Mouse (Mus musculus) kidney, postnatal 0 days (tissue): Measurements from ENCODE around the gene Lrig1. TPM values are rescaled to one million over a fixed set of nuclear protein-coding genes. Genes with fewer than 3 reads are reported as not detected.

ENCODE experiments used
- ATAC-seq: fragments of 200-750 bp; cut with Nextera tagmentation; replicated peaks from 2 replicates; pipeline ENCODE4 v1.8.0; 2017; ENCODE audit warnings: low read depth, moderate number of reproducible peaks, moderate TSS enrichment, moderate library complexity; ENCODE audit not compliant: low FRiP score
- DNase-seq: peaks from one replicate; pipeline ENCODE4 v3.0.0-alpha.2; 2016; ENCODE audit warnings: low spot score
- H3K27ac ChIP-seq: fragments of 300-500 bp; sonication (generic); 2 replicates; pipeline ENCODE4 v1.5.1; 2014; ENCODE audit warnings: mild to moderate bottlenecking
- H3K27me3 ChIP-seq: fragments of 300-500 bp; sonication (generic); 2 replicates; pipeline ENCODE4 v1.6.1; 2014; ENCODE audit warnings: low read length, mixed read lengths; ENCODE audit not compliant: insufficient read depth
- H3K36me3 ChIP-seq: fragments of 300-500 bp; sonication (generic); 2 replicates; pipeline ENCODE4 v1.6.1; 2014; ENCODE audit warnings: low read length, mixed read lengths; ENCODE audit not compliant: insufficient read depth
- H3K4me1 ChIP-seq: fragments of 300-500 bp; sonication (generic); replicated peaks from 2 replicates; pipeline ENCODE4 v1.6.1; 2014; ENCODE audit warnings: antibody characterized with exemption, low read length, mixed read lengths; ENCODE audit not compliant: insufficient read depth
- H3K4me2 ChIP-seq: fragments of 300-500 bp; sonication (generic); 2 replicates; pipeline ENCODE4 v1.6.1; 2014; ENCODE audit warnings: mild to moderate bottlenecking, low read length, moderate library complexity, mixed read lengths
- H3K4me3 ChIP-seq: fragments of 300-500 bp; sonication (generic); replicated peaks from 2 replicates; pipeline ENCODE4 v1.5.1; 2014; ENCODE audit warnings: low read depth, low read length
- H3K9ac ChIP-seq: fragments of 300-500 bp; sonication (generic); 2 replicates; pipeline ENCODE4 v1.6.1; 2014; ENCODE audit warnings: low read depth, low read length
- H3K9me3 ChIP-seq: fragments of 300-500 bp; sonication (generic); replicated peaks from 2 replicates; pipeline ENCODE4 v1.6.1; 2016; ENCODE audit warnings: low read length, inconsistent platforms, mixed read lengths
- CTCF ChIP-seq: IDR thresholded peaks from 2 replicates; pipeline ENCODE4 v1.5.1; 2016; ENCODE audit warnings: antibody characterized with exemption, low read depth, mild to moderate bottlenecking, moderate library complexity
- WGBS: fragments of 180-500 bp; shearing (Covaris S2); extraction: QIAGEN DNeasy Blood & Tissue Kit; methylation state at CpG from one replicate; pipeline ENCODE4 v1.1.7; 2014; 5-methylcytosine and 5-hydroxymethylcytosine counted together
- polyA plus RNA-seq: library from polyadenylated mRNA; unstranded; fragments of >200 nt; fragmentation: Nextera tagmentation; extraction: Ambion mirVana; gene quantifications from 2 replicates; pipeline ENCODE4 v1.2.1, GENCODE M21; 2015

Gene Lrig1
- polyA plus RNA-seq, 1 experiment from 2014 or later: 8.3 TPM

DNA sequence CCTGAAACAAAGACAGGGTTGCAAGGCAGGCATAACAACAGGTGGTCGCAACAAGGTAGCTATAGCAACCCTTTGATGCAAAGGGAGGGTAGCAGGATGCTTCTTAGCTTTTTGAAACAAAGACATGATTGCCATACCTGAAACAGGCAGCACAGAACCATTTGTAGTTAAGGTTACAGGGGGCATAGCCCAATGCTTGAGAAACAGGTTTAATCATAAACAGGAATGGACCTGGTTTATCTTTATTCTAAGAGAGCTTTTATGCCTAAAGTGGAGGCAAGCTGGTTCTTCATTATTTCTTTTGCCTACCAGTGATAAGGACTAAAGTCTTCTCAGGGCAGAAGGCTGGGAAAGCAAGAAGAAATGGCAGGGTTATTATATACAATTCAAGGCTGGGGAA is 50.3 kb downstream of the Lrig1 start:
- no peaks in the 10 kb centered on the region for H3K9me3 ChIP-seq
- no peak overlapping the region for H3K4me2 ChIP-seq
- 83% methylated on average over 1 of the region's 1 CpGs for WGBS
- H3K4me1 ChIP-seq: peaks cover 29% of the 10 kb centered on the region
- no peak for DNase-seq
- no peak overlapping the region for H3K27ac ChIP-seq
- TF ChIP-seq CTCF: no peak
- H3K27me3 ChIP-seq: no peaks in the 10 kb centered on the region
- H3K36me3 ChIP-seq: no peaks in the 10 kb centered on the region
- ATAC-seq: no peak
- no peak overlapping the region for H3K9ac ChIP-seq
- H3K4me3 ChIP-seq: no peak overlapping the region

DNA sequence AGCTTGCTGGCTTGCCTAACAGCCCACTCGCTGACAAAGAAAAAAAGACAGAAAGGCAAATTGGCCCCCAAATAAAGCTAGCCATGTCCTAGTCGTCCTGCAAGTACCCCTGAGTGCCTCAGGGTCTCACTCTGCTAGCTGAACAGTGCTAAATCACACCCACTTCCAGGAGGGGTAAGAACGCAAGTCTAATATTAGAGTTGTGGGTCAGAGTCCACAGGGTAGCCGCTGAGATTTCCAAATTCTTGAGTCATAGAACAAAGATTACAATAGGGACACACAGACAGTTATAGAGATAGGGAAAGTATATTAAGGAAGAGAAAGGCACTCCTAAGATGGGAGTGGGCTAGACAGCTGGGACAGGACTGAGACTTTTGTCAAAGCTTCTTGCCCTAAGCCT is 51.5 kb downstream of the Lrig1 start:
- WGBS: 46% methylated on average over 4 of the region's 4 CpGs
- peak overlapping the region; percentile 73 for H3K27ac ChIP-seq
- no peak overlapping the region for H3K4me2 ChIP-seq
- H3K9me3 ChIP-seq: no peaks in the 10 kb centered on the region
- no peak for ATAC-seq
- H3K27me3 ChIP-seq: no peaks in the 10 kb centered on the region
- H3K4me3 ChIP-seq: no peak overlapping the region
- H3K4me1 ChIP-seq: peaks cover 29% of the 10 kb centered on the region
- DNase-seq: no peak
- H3K9ac ChIP-seq: no peak overlapping the region
- H3K36me3 ChIP-seq: no peaks in the 10 kb centered on the region
- TF ChIP-seq CTCF: no peak

DNA sequence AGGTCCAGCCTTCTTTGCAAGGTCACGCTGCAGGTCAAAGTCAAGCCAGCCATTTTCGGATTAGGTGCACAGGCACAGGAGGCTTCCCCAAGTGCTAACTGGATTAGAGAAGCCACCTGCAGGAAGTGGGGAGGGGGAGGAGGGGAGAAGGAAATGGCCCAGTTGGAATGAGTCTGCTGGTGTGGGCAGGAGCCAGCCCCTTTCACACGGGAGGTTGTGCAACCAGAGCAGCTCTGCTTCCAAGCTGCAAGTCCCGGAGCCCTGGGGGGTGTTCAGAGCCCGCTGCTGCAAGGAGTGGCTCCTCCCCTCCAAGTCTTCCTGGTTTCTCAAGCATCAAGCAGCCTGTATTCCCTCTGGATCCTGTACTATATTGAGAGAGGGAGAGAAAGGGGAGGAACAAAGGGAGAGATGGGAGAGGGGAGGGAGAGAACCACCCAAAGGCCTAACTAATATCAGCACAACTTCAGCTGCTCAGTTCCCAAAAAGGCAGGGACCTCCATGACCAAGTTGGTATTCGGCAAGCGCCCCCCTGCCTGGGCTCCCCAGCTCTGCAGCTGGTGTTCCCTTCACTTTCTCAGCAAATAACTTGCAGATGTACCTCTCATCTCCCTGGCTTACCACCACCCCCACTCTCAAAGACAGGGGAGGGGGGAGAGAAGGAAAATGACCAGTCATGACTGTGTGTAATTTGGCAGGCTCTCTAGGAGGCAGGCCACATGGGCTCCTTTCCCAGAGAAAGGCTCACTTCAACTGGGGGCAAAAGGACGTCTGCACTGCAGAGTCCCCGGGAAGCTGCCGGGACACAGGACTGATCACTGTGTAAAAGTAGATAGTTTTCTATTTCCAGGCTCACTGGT is 52.2 kb downstream of the Lrig1 start:
- Histone ChIP-seq H3K9me3 (no peaks in the 10 kb centered on the region), H3K27me3 (no peaks in the 10 kb centered on the region), H3K27ac (peak overlapping the region; percentile 73), H3K9ac (0 out of 2 replicates have a peak overlapping the region, but pooled peaks have one; percentile 9), H3K4me1 (peaks cover 29% of the 10 kb centered on the region), H3K36me3 (no peaks in the 10 kb centered on the region), H3K4me3 (no peak overlapping the region), H3K4me2 (peak overlapping the region; percentile 25)
- WGBS: 15% methylated on average over 10 of the region's 10 CpGs
- ATAC-seq (peak; percentile 83), DNase-seq (peak; percentile 77)
- no peak for TF ChIP-seq CTCF

DNA sequence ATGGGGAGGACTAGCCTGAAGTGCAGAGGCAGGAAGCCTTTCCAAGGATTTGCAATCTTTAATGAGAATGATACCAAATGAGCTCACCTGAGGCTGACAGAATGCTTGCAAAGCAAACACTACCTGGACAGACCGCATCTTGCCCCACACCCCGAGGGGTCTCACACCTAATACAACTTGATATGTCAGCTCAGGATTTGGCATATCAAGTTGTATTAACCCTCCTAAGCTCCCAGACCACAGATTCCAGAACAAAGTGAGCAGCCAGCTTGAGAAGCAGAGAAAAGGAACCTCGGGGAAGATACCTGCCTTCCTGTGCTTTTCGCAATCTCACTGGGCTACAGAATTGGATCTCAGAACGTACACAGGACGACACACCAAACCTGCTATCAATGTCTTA is 53.1 kb downstream of the Lrig1 start:
- H3K9me3 ChIP-seq: no peaks in the 10 kb centered on the region
- H3K36me3 ChIP-seq: no peaks in the 10 kb centered on the region; the same call in 1 of the 2 replicates
- H3K4me3 ChIP-seq: no peak overlapping the region
- no peak overlapping the region for H3K4me2 ChIP-seq
- ATAC-seq (no peak), DNase-seq (no peak)
- no peak overlapping the region for H3K9ac ChIP-seq
- no peaks in the 10 kb centered on the region for H3K27me3 ChIP-seq
- no peak for TF ChIP-seq CTCF
- WGBS: 78% methylated on average over 6 of the region's 6 CpGs
- H3K27ac ChIP-seq: no peak overlapping the region
- peaks cover 26% of the 10 kb centered on the region for H3K4me1 ChIP-seq

DNA sequence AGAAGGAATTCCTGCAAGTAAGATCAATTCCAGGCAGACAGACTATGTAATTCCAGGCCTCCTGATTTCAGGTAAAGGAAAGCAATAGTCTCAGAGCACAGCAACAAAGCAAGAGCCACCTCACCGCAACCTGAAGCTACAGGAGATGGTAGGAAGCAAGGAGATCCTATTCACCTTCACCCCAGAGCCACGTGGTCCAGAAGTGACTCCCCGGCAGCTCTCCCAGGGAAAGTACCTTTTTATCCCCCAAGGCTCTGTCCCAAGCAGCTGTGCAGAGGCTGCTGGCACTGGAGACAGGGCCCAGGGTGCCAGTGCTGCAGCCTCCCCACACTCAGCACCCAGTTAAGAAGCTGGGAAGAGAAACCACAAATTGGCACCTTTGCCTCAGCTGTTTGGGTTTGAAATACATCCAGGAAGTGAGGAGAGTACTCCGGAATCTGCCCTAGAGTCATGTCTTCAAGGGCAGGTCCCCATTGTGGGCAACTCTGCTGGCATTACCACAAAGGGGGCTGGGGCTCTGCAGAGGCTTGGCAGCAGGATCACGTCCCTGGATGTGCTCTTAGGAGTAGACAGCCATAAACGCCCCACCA is 53.6 kb downstream of the Lrig1 start:
- H3K9ac ChIP-seq: no peak overlapping the region
- WGBS: 64% methylated on average over 6 of the region's 6 CpGs
- no peak for ATAC-seq
- no peak overlapping the region for H3K27ac ChIP-seq
- TF ChIP-seq CTCF: no peak
- DNase-seq: no peak
- no peaks in the 10 kb centered on the region for H3K9me3 ChIP-seq
- no peaks in the 10 kb centered on the region for H3K27me3 ChIP-seq
- H3K4me1 ChIP-seq: peaks cover 26% of the 10 kb centered on the region
- H3K4me3 ChIP-seq: no peak overlapping the region
- no peaks in the 10 kb centered on the region; the same call in 1 of the 2 replicates for H3K36me3 ChIP-seq
- no peak overlapping the region for H3K4me2 ChIP-seq

DNA sequence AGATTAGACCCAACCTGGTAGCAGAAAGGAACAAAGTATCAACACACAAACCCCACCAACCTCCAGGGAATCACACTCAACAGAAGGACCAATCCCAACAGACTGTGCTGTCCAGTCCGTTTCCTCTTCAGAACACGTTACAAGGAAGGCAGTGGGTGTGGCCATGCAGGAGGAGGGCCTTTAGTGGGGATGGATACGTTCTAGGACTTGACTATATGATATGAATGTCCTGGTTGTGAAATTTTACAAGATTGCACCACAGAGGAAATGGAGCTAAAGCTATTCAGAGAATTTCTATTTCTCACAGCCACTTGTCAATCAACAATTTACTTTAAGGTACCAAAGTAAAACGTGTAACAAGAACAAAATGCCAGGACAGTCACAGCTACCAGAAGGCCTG is 54.2 kb downstream of the Lrig1 start:
- no peak for TF ChIP-seq CTCF
- H3K4me2 ChIP-seq: no peak overlapping the region
- no peak overlapping the region for H3K4me3 ChIP-seq
- H3K9ac ChIP-seq: no peak overlapping the region
- ATAC-seq (no peak), DNase-seq (no peak)
- H3K27me3 ChIP-seq: no peaks in the 10 kb centered on the region
- WGBS: 44% methylated on average over 4 of the region's 4 CpGs
- H3K36me3 ChIP-seq: no peaks in the 10 kb centered on the region; the same call in 1 of the 2 replicates
- H3K9me3 ChIP-seq: no peaks in the 10 kb centered on the region
- no peak overlapping the region for H3K27ac ChIP-seq
- peaks cover 26% of the 10 kb centered on the region for H3K4me1 ChIP-seq
